Mouse (Mus musculus): ENCODE results near the gene Slc16a11. TPM values are rescaled to one million over a fixed set of nuclear protein-coding genes. Genes with fewer than 3 reads are reported as not detected.

The Slc16a11 gene
- polyA plus RNA-seq, 1 experiment from 2014 or later: 1.1 TPM

DNA sequence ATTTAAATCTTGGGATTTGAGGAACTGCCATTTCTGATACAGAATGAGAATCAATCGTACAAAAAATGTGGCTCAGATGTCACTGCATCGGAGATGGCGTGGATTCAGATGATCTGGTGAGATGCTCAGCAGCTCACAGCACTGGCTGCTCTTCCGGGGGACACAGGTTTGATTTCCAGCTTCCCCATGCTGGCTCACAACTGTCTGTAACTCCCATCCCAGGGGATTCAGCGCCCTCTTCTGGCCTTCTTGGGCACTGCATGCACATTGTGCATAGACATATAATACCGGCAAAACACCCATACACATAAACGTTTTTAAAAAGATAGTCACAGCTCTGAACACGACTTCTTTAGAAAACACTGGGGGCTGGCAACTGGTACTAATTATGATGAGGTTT lies 34.9 kb upstream of the Slc16a11 start:
- H3K27me3 ChIP-seq (ENCODE audit: control insufficient read depth, insufficient read depth, low read depth, low read length): no peaks in the 10 kb centered on the region
- peaks cover 3% of the 10 kb centered on the region; the same call in 1 of the 2 replicates for H3K9me3 ChIP-seq (ENCODE audit: control insufficient read depth, low read length)
- no peaks in the 10 kb centered on the region for H3K36me3 ChIP-seq (ENCODE audit: control insufficient read depth, insufficient read depth, low read length)
- 69% methylated on average over 8 of the region's 8 CpGs for WGBS
- H3K27ac ChIP-seq (ENCODE audit: low read length): no peak overlapping the region
- H3K4me3 ChIP-seq (ENCODE audit: low read length): no peak overlapping the region
- no peak for ATAC-seq (ENCODE audit: low read depth)
- H3K4me1 ChIP-seq (replicated peaks; ENCODE audit: control insufficient read depth, insufficient read depth, low read length): no peaks in the 10 kb centered on the region
- H3K9ac ChIP-seq (ENCODE audit: low read length): no peak overlapping the region
- no peak overlapping the region for H3K4me2 ChIP-seq (ENCODE audit: low read depth, low read length)

GRCm38 (mm10) chr11:70178311-70178710 lies 34.2 kb upstream of the Slc16a11 start:
- no peaks in the 10 kb centered on the region for H3K36me3 ChIP-seq (ENCODE audit: control insufficient read depth, insufficient read depth, low read length)
- no peak overlapping the region for H3K27ac ChIP-seq (ENCODE audit: low read length)
- peaks cover 3% of the 10 kb centered on the region; the same call in 1 of the 2 replicates for H3K9me3 ChIP-seq (ENCODE audit: control insufficient read depth, low read length)
- no peaks in the 10 kb centered on the region for H3K27me3 ChIP-seq (ENCODE audit: control insufficient read depth, insufficient read depth, low read depth, low read length)
- H3K4me1 ChIP-seq (replicated peaks; ENCODE audit: control insufficient read depth, insufficient read depth, low read length): no peaks in the 10 kb centered on the region
- H3K4me2 ChIP-seq (ENCODE audit: low read depth, low read length): no peak overlapping the region
- no peak overlapping the region for H3K9ac ChIP-seq (ENCODE audit: low read length)
- 77% methylated on average over 11 of the region's 11 CpGs for WGBS
- no peak overlapping the region for H3K4me3 ChIP-seq (ENCODE audit: low read length)
- no peak for ATAC-seq (ENCODE audit: low read depth)

GRCm38 (mm10) chr11:70178756-70179155 lies 33.8 kb upstream of the Slc16a11 start:
- H3K4me3 ChIP-seq (ENCODE audit: low read length): no peak overlapping the region
- H3K9ac ChIP-seq (ENCODE audit: low read length): no peak overlapping the region
- no peak overlapping the region for H3K27ac ChIP-seq (ENCODE audit: low read length)
- H3K4me2 ChIP-seq (ENCODE audit: low read depth, low read length): no peak overlapping the region
- WGBS: 65% methylated on average over 11 of the region's 11 CpGs
- peaks cover 3% of the 10 kb centered on the region; the same call in 1 of the 2 replicates for H3K9me3 ChIP-seq (ENCODE audit: control insufficient read depth, low read length)
- no peaks in the 10 kb centered on the region for H3K4me1 ChIP-seq (replicated peaks; ENCODE audit: control insufficient read depth, insufficient read depth, low read length)
- no peak for ATAC-seq (ENCODE audit: low read depth)
- H3K27me3 ChIP-seq (ENCODE audit: control insufficient read depth, insufficient read depth, low read depth, low read length): no peaks in the 10 kb centered on the region
- H3K36me3 ChIP-seq (ENCODE audit: control insufficient read depth, insufficient read depth, low read length): no peaks in the 10 kb centered on the region

DNA sequence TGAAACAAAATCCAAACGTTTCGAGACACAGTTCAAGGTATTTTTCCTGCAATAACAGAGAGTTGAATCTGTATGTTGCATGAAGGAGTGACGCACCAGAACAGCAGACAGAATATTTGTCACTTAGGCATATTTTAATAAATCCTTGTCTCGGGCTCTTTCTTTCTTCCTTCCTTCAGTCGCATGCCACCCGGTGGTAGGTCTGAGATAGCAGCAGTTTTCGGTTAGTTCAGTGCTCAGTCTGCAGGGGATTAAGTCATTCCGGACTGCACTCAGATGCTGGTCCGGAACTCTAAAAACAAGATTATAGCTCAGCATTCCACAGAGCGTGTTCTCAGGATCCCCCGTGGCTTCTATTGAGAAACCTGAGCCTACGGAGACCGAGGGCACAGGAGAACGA lies 33.2 kb upstream of the Slc16a11 start:
- Histone ChIP-seq H3K9ac (ENCODE audit: low read length) (no peak overlapping the region), H3K27ac (ENCODE audit: low read length) (no peak overlapping the region), H3K4me1 (replicated peaks; ENCODE audit: control insufficient read depth, insufficient read depth, low read length) (no peaks in the 10 kb centered on the region), H3K27me3 (ENCODE audit: control insufficient read depth, insufficient read depth, low read depth, low read length) (no peaks in the 10 kb centered on the region), H3K4me2 (ENCODE audit: low read depth, low read length) (no peak overlapping the region), H3K9me3 (ENCODE audit: control insufficient read depth, low read length) (peaks cover 3% of the 10 kb centered on the region; the same call in 1 of the 2 replicates), H3K36me3 (ENCODE audit: control insufficient read depth, insufficient read depth, low read length) (no peaks in the 10 kb centered on the region), H3K4me3 (ENCODE audit: low read length) (no peak overlapping the region)
- ATAC-seq (ENCODE audit: low read depth): no peak
- 35% methylated on average over 14 of the region's 14 CpGs for WGBS

DNA sequence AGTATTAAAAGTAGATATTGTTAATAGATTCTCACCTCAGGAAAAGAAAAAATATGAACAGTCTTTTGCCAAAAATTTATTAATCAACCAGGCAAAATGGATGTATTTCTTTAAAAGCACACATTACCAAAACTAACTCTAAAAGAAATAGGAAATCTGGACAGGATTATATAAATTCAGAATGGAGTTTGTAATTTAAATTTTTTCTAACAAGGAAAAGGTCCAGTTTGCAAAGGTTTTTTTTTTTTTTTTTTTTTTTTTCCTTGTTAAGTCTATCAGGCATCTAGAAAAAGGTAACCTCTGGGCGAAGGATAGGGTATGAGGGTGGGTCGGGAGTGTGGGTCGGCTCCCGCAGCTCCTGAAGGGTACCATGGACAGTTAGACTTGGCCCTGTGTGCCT lies 32.1 kb upstream of the Slc16a11 start:
- no peak overlapping the region for H3K4me2 ChIP-seq (ENCODE audit: low read depth, low read length)
- no peak for ATAC-seq (ENCODE audit: low read depth)
- no peaks in the 10 kb centered on the region for H3K36me3 ChIP-seq (ENCODE audit: control insufficient read depth, insufficient read depth, low read length)
- no peaks in the 10 kb centered on the region for H3K4me1 ChIP-seq (replicated peaks; ENCODE audit: control insufficient read depth, insufficient read depth, low read length)
- H3K27ac ChIP-seq (ENCODE audit: low read length): no peak overlapping the region
- H3K4me3 ChIP-seq (ENCODE audit: low read length): no peak overlapping the region
- H3K9me3 ChIP-seq (ENCODE audit: control insufficient read depth, low read length): peaks cover 3% of the 10 kb centered on the region; the same call in 1 of the 2 replicates
- no peak overlapping the region for H3K9ac ChIP-seq (ENCODE audit: low read length)
- H3K27me3 ChIP-seq (ENCODE audit: control insufficient read depth, insufficient read depth, low read depth, low read length): no peaks in the 10 kb centered on the region
- 94% methylated on average over 4 of the region's 4 CpGs for WGBS

DNA sequence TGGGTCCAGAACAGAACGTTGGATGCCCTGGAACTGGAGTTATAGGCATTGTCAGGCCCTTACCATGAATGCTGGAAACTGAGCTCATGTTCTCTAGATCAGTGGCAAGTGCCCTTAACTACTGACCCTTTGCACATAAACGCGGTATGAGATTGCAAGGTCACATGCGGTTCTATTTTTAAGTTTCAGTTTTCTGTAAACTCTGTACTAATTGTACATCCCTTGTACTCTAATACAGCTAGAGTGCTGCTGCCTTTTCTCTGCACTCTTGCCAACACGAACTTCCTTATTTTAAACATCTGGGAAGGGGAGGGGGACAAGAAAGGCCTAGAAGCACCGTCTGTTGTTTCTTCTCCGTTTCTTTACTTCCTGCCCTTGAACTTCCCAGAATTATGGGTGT lies 27.4 kb upstream of the Slc16a11 start:
- Histone ChIP-seq H3K27ac (ENCODE audit: low read length) (no peak overlapping the region), H3K4me1 (replicated peaks; ENCODE audit: control insufficient read depth, insufficient read depth, low read length) (no peaks in the 10 kb centered on the region), H3K9ac (ENCODE audit: low read length) (no peak overlapping the region), H3K4me2 (ENCODE audit: low read depth, low read length) (no peak overlapping the region), H3K27me3 (ENCODE audit: control insufficient read depth, insufficient read depth, low read depth, low read length) (no peaks in the 10 kb centered on the region), H3K4me3 (ENCODE audit: low read length) (no peak overlapping the region), H3K36me3 (ENCODE audit: control insufficient read depth, insufficient read depth, low read length) (no peaks in the 10 kb centered on the region), H3K9me3 (ENCODE audit: control insufficient read depth, low read length) (no peaks in the 10 kb centered on the region)
- WGBS: 46% methylated on average over 7 of the region's 7 CpGs
- peak; percentile 51; the same call in 1 of the 2 replicates for ATAC-seq (ENCODE audit: low read depth)

DNA sequence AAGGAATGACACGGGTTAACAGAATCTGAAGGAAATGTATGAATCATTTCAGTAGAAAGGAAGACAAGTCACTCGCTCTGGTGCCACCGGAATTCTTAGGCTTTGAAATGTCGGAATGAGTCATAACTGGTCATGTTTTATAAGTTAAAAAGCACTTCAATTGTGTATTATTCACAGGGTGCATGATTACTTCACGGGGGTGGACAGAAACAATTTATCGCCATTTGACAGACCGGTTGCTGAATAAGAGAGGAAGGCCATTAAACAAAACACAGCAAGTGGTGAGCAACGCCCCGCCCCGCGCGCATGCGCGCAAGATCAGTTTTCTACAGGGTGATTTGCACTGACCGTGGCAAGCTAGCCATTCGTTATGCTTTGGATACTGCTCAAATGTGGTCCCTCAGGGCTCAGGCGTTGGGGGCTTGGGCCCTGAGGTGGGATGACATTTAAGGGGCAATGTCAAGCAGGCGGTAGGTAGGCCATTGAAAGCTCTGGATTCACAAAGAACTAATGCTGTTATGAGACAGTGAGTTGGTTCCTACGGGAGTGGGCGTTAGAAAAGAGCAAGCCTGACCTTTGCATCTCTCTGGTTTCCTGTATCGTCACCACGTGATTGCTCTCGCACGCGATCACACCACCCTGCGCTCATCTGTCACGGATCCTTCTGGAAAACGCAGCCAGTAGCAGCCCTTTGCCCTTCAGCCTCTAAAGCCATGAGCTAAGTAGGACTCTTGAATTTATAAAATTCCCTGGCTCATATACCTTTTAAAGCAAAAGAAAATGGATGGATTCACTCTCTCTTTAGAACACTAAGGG lies 23.0 kb upstream of the Slc16a11 start:
- no peak overlapping the region for H3K27ac ChIP-seq (ENCODE audit: low read length)
- no peak overlapping the region for H3K4me3 ChIP-seq (ENCODE audit: low read length)
- ATAC-seq (ENCODE audit: low read depth): no peak
- no peaks in the 10 kb centered on the region for H3K9me3 ChIP-seq (ENCODE audit: control insufficient read depth, low read length)
- no peaks in the 10 kb centered on the region for H3K27me3 ChIP-seq (ENCODE audit: control insufficient read depth, insufficient read depth, low read depth, low read length)
- H3K36me3 ChIP-seq (ENCODE audit: control insufficient read depth, insufficient read depth, low read length): no peaks in the 10 kb centered on the region
- H3K9ac ChIP-seq (ENCODE audit: low read length): no peak overlapping the region
- 77% methylated on average over 28 of the region's 28 CpGs for WGBS
- H3K4me2 ChIP-seq (ENCODE audit: low read depth, low read length): no peak overlapping the region
- peaks cover 6% of the 10 kb centered on the region; the same call in 1 of the 2 replicates for H3K4me1 ChIP-seq (replicated peaks; ENCODE audit: control insufficient read depth, insufficient read depth, low read length)

DNA sequence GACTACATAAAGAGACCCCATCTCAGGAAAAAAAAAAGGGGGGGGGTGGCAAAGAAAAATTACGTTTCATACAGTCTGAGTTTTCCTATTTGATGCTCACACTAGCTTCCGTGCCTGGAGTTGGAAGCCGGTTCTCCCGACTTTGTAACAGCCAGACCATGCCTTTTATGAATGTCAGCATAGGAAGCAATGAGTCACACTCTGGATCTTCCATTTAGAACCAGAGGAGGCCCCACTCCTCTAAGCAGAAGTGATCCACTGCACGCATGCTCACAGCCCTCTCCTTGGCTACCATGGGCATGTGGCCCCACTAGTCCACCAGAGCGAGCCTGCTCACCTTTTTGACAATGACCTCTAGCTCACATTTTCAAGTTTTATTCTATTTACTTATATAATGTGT lies 21.4 kb upstream of the Slc16a11 start:
- Histone ChIP-seq H3K27ac (ENCODE audit: low read length) (no peak overlapping the region), H3K4me3 (ENCODE audit: low read length) (no peak overlapping the region), H3K4me1 (replicated peaks; ENCODE audit: control insufficient read depth, insufficient read depth, low read length) (peaks cover 6% of the 10 kb centered on the region; the same call in 1 of the 2 replicates), H3K4me2 (ENCODE audit: low read depth, low read length) (no peak overlapping the region), H3K9ac (ENCODE audit: low read length) (no peak overlapping the region), H3K36me3 (ENCODE audit: control insufficient read depth, insufficient read depth, low read length) (no peaks in the 10 kb centered on the region), H3K27me3 (ENCODE audit: control insufficient read depth, insufficient read depth, low read depth, low read length) (no peaks in the 10 kb centered on the region), H3K9me3 (ENCODE audit: control insufficient read depth, low read length) (no peaks in the 10 kb centered on the region)
- 79% methylated on average over 6 of the region's 6 CpGs for WGBS
- ATAC-seq (ENCODE audit: low read depth): no peak

DNA sequence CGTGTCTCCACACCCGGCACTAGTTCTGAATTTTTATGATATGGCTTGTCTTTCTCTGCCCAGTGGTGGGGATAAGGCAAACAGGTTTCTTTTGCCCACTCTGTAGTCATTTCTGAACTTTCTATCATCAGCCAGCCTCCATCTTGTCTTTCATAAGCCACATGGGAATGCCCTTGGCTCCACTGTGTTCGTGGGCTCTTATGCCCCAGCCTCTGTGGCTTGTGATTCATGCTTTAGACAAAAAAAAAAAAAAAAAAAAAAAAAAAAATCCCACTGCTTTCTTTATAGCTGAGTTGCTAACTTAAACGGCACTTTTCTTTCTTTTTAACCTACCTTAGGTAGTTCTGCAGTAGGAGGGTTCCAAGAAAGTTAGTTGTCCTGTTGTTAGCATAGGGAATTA lies 20.4 kb upstream of the Slc16a11 start:
- no peaks in the 10 kb centered on the region for H3K27me3 ChIP-seq (ENCODE audit: control insufficient read depth, insufficient read depth, low read depth, low read length)
- H3K9ac ChIP-seq (ENCODE audit: low read length): no peak overlapping the region
- no peak overlapping the region for H3K4me3 ChIP-seq (ENCODE audit: low read length)
- H3K4me2 ChIP-seq (ENCODE audit: low read depth, low read length): no peak overlapping the region
- H3K27ac ChIP-seq (ENCODE audit: low read length): no peak overlapping the region
- no peaks in the 10 kb centered on the region for H3K36me3 ChIP-seq (ENCODE audit: control insufficient read depth, insufficient read depth, low read length)
- no peak for ATAC-seq (ENCODE audit: low read depth)
- H3K4me1 ChIP-seq (replicated peaks; ENCODE audit: control insufficient read depth, insufficient read depth, low read length): peaks cover 6% of the 10 kb centered on the region; the same call in 1 of the 2 replicates
- no peaks in the 10 kb centered on the region for H3K9me3 ChIP-seq (ENCODE audit: control insufficient read depth, low read length)
- 79% methylated on average over 4 of the region's 4 CpGs for WGBS

Measured in lung, embryonic 16.5 days (tissue).